Mouse (Mus musculus) cerebellum, adult 9-11 months (tissue): ENCODE results near the gene 2210017I01Rik.

Experiments used
- DNase-seq: peaks from one replicate; pipeline ENCODE4 v3.0.0; 2022

The 2210017I01Rik gene

DNA sequence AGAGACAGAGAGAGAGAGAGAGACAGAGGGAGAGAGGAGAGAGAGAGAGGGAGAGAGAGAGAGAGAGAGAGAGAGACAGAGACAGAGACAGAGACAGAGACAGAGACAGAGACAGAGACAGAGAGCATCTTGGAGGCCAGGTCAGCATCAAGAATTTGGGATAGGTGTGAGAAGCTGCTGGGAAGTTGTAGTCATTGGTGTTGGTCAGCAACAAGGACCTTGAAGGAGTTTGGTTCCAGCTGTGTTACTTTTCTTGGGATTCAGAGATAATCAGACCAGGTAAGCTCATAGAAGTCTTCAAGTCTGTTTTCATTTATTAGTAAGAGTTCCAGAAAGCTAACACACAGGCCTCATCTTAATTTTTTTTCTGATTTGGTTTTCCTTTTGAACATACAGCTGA lies at the start of gene 2210017I01Rik:
TSS of gene 2210017I01Rik (minus strand) at position 101 of the 400 bp plus-strand sequence.
- DNase-seq, result no peak

DNA sequence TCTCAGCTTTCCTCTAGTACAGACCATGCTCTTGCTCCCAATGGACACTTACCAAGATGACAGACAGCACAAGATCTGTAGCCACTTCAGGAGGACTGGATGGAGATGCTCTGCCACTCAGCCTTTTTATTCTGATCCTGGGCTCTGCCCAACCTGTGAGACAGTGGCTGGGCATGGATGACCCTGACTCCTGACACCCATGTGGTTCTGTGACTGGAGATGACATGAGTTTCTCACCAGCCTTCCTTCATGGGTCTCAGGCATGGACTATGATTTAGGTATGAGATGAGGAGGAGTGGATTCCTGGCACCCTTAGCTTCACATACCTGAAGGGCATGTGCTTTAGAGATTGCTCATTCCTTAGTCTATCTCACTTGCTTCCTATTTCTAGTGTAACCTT lies 49.5 kb upstream of the 2210017I01Rik start, which contains the start of gene Lce1b:
TSS of gene Lce1b (minus strand) at position 101 of the 400 bp plus-strand sequence.
- DNase-seq, result no peak

- DNase-seq, result no peak
Observed at GRCm38 (mm10) chr3:92648207-92648606, 40.9 kb upstream of the 2210017I01Rik start, which contains the start of gene Lce1a1. TSS of gene Lce1a1 (minus strand) at chr3:92648307.

DNA sequence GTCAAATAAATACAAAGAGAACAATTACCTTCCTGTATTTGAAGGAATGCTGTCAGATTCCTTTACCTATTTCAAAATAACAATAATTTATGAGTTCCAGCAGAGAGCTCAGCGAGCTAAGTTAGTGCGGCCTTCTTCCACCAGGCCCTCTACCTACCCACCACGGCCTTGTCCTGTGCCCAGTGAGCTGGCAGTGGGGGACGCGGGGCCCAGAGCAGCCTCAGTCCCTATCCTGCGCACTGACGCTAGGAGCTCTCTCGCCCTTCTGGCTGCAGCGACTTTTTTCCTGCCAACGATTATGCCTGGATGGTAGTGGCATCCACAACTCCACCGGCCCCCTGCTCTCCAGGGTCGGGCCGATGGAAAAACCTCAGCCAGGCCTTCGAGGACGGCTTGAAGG lies 32.6 kb upstream of the 2210017I01Rik start:
- DNase-seq, result no peak

GRCm38 (mm10) chr3:92638653-92638991 lies 31.3 kb upstream of the 2210017I01Rik start:
- no peak for DNase-seq

DNA sequence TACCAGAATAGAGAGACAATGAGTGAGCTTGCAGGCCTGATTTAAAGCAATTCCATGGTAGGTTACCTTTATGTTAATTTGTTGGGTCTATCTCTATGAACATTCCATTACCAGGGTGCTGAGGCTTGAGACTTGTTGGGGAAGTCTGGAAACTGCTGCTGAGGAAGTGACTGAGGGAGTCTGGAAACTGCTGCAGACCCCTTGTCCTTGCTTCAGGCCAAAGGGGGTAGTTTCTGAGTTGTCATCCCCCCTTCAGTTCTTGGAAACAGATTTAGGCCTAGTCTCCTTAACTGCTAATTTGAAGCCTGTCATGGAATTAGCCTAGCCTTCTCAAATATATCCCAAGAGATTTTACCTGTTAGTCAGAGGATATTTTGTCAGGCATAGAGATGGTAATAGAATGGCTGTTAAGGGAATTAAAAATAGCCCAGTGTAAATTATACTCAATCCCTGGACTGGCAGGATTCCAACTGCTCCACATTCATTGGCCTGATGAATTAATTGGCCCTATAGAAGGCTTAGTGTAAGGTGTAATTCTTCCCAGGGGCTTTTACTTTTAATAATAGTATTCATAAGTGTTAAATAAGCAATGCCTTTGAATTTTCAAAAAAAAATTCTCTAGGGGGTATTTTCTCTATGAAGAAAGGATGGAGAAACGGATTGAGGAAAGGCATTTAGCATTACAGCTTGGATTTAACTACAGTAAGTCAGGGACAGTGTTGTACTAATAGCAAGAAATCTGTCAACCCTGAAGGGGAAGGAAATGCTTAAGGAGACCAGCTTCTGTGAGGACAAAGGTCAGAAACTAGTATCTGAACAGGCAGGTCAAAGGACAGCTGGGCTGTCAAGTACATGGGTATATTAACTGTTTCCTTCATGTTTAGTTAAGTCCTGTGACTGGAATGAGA lies 30.7 kb upstream of the 2210017I01Rik start:
- no peak for DNase-seq

DNA sequence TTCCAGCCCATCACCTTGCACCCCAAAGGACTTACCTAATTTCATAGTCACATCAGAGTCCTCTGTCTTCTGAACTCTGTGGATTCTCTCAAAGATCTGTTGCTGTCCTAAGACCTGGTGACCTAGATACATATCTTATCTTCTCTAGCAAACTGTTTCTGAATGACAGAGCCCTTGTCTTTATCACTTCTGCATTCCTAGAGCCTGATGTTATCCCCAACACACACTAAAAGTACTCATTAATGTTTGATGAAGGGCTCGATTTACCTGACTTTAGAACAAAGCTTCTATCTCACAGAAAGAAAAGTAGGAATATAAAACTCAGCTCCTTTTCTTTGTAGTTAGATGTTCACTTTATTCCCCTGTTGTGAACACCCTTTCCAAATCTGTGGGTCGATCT lies 14.3 kb upstream of the 2210017I01Rik start, which contains the start of gene Lce6a:
TSS of gene Lce6a (minus strand) at position 101 of the 400 bp plus-strand sequence.
- DNase-seq, result no peak

DNA sequence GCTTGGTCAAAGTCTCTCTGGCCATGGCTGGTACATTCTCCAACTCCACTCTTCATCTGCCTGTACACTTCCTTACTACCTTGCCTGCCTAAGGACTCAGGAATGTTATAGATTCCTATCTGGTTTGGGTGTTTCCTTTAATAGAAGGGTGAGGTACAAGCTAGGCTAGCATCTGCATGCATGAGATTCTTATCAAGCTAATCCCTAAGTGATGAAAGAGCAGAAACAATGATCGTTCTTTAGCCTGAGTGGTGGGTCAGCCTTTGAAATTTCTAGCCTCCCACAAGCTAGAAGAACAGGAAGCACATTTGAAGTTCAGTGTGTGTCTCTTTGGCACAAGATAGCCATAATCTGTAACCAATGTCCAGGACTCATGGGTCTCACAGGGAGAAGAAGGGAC lies 2.5 kb upstream of the 2210017I01Rik start:
- DNase-seq, result no peak

GRCm38 (mm10) chr3:92602169-92602568 lies 5.1 kb downstream of the 2210017I01Rik start:
- DNase-seq, result no peak

GRCm38 (mm10) chr3:92600456-92600855 lies 6.8 kb downstream of the 2210017I01Rik start:
- no peak for DNase-seq

GRCm38 (mm10) chr3:92599973-92600372 lies 7.3 kb downstream of the 2210017I01Rik start:
- no peak for DNase-seq

DNA sequence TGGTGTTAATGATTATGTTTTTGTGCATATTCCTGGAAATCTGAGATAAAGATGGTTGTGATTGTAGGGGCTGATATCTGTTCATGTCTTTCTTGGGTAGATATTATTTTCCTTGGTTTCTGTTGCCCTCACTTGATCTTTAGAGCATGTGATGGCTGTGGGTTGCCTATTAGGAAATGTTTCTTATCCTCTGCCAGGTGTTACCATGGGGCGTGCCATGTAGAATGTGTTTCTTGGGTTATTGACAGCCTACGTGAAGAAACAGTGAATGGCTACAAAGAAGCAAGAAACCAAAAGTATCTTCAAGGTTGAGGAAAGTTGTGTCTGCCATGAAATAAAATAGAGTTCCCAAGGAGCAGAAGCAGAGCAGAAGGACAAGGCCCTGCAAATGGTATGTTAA lies 8.9 kb downstream of the 2210017I01Rik start:
- DNase-seq, result no peak

DNA sequence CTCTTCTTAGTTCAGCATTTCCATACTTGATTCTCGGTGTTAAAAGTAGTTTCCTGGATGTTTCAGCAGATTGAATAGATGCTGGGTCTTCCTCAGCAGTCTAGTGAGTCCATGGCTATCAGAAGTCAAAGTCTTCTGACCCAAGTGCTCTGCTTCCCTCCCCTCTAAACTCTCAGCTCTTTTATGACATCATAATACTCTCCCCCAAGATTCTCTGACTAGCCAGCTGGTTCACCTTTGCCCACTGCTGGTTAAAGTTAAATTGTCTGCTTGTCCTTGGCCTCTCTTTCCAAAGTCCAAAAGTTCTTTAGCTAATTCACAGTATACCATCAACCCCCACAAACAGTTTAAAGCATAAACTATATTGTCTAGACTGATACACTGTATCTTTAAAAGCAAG lies 18.4 kb downstream of the 2210017I01Rik start, which contains the start of gene Smcp:
TSS of gene Smcp (minus strand) at position 140 of the 400 bp plus-strand sequence.
- no peak for DNase-seq

GRCm38 (mm10) chr3:92587190-92587589 lies 20.1 kb downstream of the 2210017I01Rik start:
- DNase-seq, result no peak

DNA sequence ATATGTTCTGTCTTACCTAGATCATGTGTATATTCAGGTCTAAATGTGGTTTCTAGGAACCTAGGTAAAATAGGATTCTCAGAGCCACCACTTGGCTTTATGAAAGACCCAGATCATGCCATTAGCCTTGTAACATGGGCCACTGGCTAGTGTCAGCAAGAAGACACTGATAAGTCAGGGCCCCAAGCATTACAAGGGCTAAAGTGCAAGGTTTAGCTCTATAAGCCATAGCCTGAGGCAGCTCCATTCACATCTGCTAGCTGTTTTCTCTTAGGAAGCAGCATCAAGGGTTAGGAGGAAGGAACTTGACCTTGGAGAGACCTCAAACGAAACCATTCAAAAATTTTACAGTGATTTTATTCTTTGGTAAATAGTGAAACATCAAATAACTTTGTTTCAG lies 22.2 kb downstream of the 2210017I01Rik start:
- DNase-seq, result no peak

GRCm38 (mm10) chr3:92583164-92583826 lies 24.0 kb downstream of the 2210017I01Rik start:
- DNase-seq, result no peak

DNA sequence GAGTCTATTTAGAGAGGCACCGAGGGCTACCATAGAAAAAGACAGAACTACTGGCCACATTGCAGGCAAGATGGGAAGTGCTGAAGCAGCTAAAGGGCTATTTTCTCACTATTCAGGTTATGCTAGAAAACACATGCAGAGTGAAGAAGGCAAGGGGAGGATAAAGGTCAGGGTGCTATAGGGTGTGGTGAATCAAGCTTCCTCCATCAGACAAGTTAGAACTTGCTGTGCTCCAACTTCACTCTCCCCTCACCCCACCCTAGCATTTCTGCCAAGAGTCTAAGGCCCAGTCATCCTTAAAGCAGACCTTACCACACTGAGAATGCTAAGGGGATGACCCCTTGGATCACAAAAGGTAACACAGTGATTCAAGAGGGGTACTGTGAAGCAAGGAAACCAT lies 27.8 kb downstream of the 2210017I01Rik start:
- DNase-seq, result no peak

DNA sequence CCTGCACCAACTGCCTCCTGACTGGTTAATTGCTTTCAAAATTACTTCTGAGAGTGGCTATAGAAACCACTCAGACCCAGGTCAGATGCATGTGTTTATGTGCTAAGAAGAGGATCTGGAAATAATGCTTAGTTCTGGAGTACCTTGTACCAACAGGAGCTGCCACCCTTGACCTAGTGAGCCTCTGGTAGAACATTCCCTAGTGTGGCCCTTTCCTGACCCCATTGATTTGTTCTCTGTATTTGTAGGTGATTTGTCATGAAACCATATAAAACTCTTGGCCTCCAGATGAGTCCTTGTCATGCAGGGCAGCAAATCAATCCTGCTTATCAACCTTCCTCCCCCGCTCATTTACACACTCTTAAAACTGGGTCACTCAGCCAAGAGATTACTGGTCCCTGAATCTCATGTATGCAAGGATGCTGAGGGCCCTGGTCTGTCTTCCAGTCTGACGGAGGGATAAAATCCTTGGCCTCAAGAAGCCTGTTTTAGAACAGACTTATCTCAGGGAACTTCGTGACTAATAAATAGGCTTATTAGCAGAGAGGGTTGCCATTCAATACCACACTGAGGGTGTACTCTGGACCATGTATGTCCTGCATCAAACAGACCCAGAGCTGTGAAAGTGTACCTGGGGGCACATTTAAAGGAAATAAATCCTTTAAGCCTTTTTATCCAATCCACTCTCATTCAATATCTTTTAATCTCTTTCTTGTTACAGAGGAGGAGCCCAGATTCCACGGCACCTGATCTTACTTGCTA lies 28.5 kb downstream of the 2210017I01Rik start:
- DNase-seq, result no peak

DNA sequence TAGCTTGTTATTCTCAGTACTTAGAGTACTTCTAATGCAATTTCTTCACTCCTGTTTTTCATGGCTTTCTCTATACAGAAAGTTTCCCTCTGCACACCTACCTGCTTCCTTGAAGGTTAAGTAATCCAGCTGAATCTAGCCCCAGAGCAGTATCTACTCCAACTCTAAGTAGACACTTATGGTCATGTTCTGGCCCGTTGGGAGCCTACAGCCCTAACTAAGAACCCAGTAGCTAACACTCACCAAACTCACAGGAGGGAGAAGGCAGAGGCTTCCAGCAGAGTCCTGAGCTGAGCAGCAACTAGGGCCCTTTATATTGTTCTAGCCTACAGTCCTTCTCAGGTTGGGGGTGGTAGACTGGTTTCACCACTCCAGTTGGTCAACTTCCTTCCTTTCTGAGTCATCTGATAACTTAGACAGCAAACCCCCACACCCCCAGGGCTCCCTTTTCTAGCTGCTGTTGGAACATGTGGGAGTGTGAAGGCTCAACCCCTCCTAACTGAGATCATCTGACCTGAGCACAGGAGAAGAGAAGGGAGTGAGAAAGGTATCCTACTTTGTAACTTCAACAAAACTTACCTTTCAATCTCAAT lies 33.7 kb downstream of the 2210017I01Rik start, which contains the start of gene Ivl:
TSS of gene Ivl (minus strand) at position 287 of the 593 bp plus-strand sequence.
- no peak for DNase-seq

- no peak for DNase-seq
Observed at GRCm38 (mm10) chr3:92572514-92573155, 34.7 kb downstream of the 2210017I01Rik start.

- no peak for DNase-seq
Observed at GRCm38 (mm10) chr3:92568752-92569151, 38.5 kb downstream of the 2210017I01Rik start.

GRCm38 (mm10) chr3:92565418-92565817 lies 41.9 kb downstream of the 2210017I01Rik start:
- no peak for DNase-seq
